In the genomic region with DNA sequence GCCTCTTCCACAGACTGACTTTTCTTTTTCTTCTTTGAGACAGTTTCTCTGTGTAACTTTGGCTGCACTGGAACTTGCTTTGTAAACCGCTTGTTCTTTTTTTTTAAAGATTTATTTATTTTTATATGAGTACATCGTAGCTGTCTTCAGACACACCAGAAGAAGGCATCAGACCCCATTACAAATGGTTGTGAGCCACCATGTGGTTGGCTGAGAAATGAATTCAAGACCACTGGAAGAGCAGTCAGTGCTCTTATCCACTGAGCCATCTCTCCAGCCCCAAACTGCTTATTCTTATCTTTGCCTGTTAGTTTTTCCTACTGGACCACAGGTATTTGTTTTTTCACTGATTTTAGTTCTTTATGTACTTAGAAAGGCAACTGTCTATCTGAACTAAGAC, we compare ENCODE assay signal across 23 mouse cellular contexts. TPM values are rescaled to one million over a fixed set of nuclear protein-coding genes. Genes with fewer than 3 reads are reported as not detected.
"Had no signal": no experiment of that assay in that cellular context is flagged by ENCODE, and none has a peak within 500 bp of the region (broad histone marks: within the 10 kb centered on the region; RNA-seq: fewer than 3 reads in every experiment).

No protein-coding gene starts in this region.

- H3K27ac ChIP-seq: limb, embryonic 10.5 days; limb, embryonic 13.5 days; liver, embryonic 12.5 days; liver, embryonic 15.5 days; macrophage; midbrain, embryonic 13.5 days; neural tube, embryonic 13.5 days; stomach, embryonic 15.5 days had no signal

- H3K4me3 ChIP-seq: limb, embryonic 10.5 days; limb, embryonic 13.5 days; liver, embryonic 12.5 days; liver, embryonic 15.5 days; midbrain, embryonic 13.5 days; myocyte; neural tube, embryonic 13.5 days; stomach, embryonic 15.5 days had no signal

- DNase-seq: kidney, adult 18-20 months; kidney, adult 9 months; kidney, postnatal 10 days; kidney, postnatal 36 days; liver; lung, adult 18-20 months; retina, postnatal 1 day; right cerebral cortex, postnatal 25 days; spleen, adult 18-20 months; thymus, postnatal 25 days had no signal

- H3K4me1 ChIP-seq: limb, embryonic 10.5 days; limb, embryonic 13.5 days; liver, embryonic 12.5 days; liver, embryonic 15.5 days; midbrain, embryonic 13.5 days; neural tube, embryonic 13.5 days; stomach, embryonic 15.5 days had no signal

- H3K9ac ChIP-seq: limb, embryonic 13.5 days; liver, embryonic 12.5 days; liver, embryonic 15.5 days; midbrain, embryonic 13.5 days; neural tube, embryonic 13.5 days; stomach, embryonic 15.5 days had no signal

- ATAC-seq: inflammation-experienced regulatory T-cells, adult 6 months; intestine, embryonic 16.5 days; liver, embryonic 12.5 days; midbrain, embryonic 13.5 days had no signal

- H3K9me3 ChIP-seq: limb, embryonic 10.5 days; limb, embryonic 13.5 days; liver, embryonic 12.5 days; liver, embryonic 15.5 days; midbrain, embryonic 13.5 days; neural tube, embryonic 13.5 days; stomach, embryonic 15.5 days had no signal

- H3K27me3 ChIP-seq: limb, embryonic 13.5 days; liver, embryonic 12.5 days; liver, embryonic 15.5 days; midbrain, embryonic 13.5 days; neural tube, embryonic 13.5 days; stomach, embryonic 15.5 days had no signal

- H3K4me2 ChIP-seq: limb, embryonic 13.5 days; liver, embryonic 12.5 days; liver, embryonic 15.5 days; midbrain, embryonic 13.5 days; neural tube, embryonic 13.5 days; stomach, embryonic 15.5 days had no signal

RNA-seq across cellular contexts. Expression of a gene that starts 34.2 kb away (rescaled TPM):
- total RNA-seq: megakaryocyte, adult 5-6 weeks; monocyte, adult 5-6 weeks had no signal
